Mouse (Mus musculus) forebrain, embryonic 11.5 days (tissue): ENCODE results near the gene Ywhae. TPM values are rescaled to one million over a fixed set of nuclear protein-coding genes. Genes with fewer than 3 reads are reported as not detected.
"Not testable (repeated sequence)": the region's sequence is repeated elsewhere in the genome, so short reads cannot be mapped to it uniquely, and the experiment has no call there.

Experiments used
- ATAC-seq: fragments of 200-750 bp; cut with Nextera tagmentation; replicated peaks from 2 replicates; pipeline ENCODE4 v1.8.0; 2017; ENCODE audit warnings: moderate TSS enrichment; ENCODE audit not compliant: low FRiP score
- DNase-seq: peaks from one replicate; pipeline ENCODE4 v3.0.0-alpha.2; 2017; ENCODE audit warnings: low spot score
- H3K27ac ChIP-seq: fragments of 300-500 bp; sonication (generic); 2 replicates; pipeline ENCODE4 v1.5.1; 2014; ENCODE audit warnings: low read depth, low read length
- H3K27me3 ChIP-seq: fragments of 300-500 bp; sonication (generic); 2 replicates; pipeline ENCODE4 v1.6.1; 2014; ENCODE audit warnings: mild to moderate bottlenecking, low read length, mixed read lengths; ENCODE audit not compliant: control insufficient read depth, insufficient read depth
- H3K36me3 ChIP-seq: fragments of 300-500 bp; sonication (generic); 2 replicates; pipeline ENCODE4 v1.6.1; 2014; ENCODE audit warnings: mild to moderate bottlenecking, low read length, moderate library complexity, mixed read lengths; ENCODE audit not compliant: control insufficient read depth, insufficient read depth
- H3K4me1 ChIP-seq: fragments of 300-500 bp; sonication (generic); replicated peaks from 2 replicates; pipeline ENCODE4 v1.6.1; 2014; ENCODE audit warnings: low read length, mixed read lengths; ENCODE audit not compliant: control insufficient read depth, insufficient read depth
- H3K4me2 ChIP-seq: fragments of 300-500 bp; sonication (generic); 2 replicates; pipeline ENCODE4 v1.6.1; 2014; ENCODE audit warnings: low read depth, mild to moderate bottlenecking, low read length, moderate library complexity, mixed read lengths; ENCODE audit not compliant: severe bottlenecking
- H3K4me3 ChIP-seq: fragments of 300-500 bp; sonication (generic); 2 replicates; pipeline ENCODE4 v1.5.1; 2014; ENCODE audit warnings: low read depth, low read length
- H3K9ac ChIP-seq: fragments of 300-500 bp; sonication (generic); 2 replicates; pipeline ENCODE4 v1.6.1; 2014; ENCODE audit warnings: low read length
- H3K9me3 ChIP-seq: fragments of 300-500 bp; sonication (generic); 2 replicates; pipeline ENCODE4 v1.6.1; 2016; ENCODE audit warnings: low read length, mixed read lengths; ENCODE audit not compliant: control insufficient read depth
- WGBS: fragments of 180-500 bp; shearing (Covaris S2); extraction: QIAGEN DNeasy Blood & Tissue Kit; methylation state at CpG from one replicate; pipeline ENCODE4 v1.1.7; 2014; 5-methylcytosine and 5-hydroxymethylcytosine counted together
- polyA plus RNA-seq: library from polyadenylated mRNA; unstranded; fragments of >200 nt; fragmentation: Nextera tagmentation; extraction: Ambion mirVana; gene quantifications from 2 replicates; pipeline ENCODE4 v1.2.1, GENCODE M21; 2014

Gene Ywhae
- polyA plus RNA-seq, 1 experiment from 2014 or later, result 1,571 TPM

GRCm38 (mm10) chr11:75727659-75728058 lies 5.0 kb upstream of the Ywhae start:
- H3K4me2 ChIP-seq, DNase-seq, H3K9ac ChIP-seq, H3K36me3 ChIP-seq, H3K27ac ChIP-seq, H3K4me3 ChIP-seq, H3K27me3 ChIP-seq, H3K9me3 ChIP-seq, ATAC-seq, H3K4me1 ChIP-seq: not testable (repeated sequence)
- 92% methylated on average over 6 of the region's 6 CpGs for WGBS

DNA sequence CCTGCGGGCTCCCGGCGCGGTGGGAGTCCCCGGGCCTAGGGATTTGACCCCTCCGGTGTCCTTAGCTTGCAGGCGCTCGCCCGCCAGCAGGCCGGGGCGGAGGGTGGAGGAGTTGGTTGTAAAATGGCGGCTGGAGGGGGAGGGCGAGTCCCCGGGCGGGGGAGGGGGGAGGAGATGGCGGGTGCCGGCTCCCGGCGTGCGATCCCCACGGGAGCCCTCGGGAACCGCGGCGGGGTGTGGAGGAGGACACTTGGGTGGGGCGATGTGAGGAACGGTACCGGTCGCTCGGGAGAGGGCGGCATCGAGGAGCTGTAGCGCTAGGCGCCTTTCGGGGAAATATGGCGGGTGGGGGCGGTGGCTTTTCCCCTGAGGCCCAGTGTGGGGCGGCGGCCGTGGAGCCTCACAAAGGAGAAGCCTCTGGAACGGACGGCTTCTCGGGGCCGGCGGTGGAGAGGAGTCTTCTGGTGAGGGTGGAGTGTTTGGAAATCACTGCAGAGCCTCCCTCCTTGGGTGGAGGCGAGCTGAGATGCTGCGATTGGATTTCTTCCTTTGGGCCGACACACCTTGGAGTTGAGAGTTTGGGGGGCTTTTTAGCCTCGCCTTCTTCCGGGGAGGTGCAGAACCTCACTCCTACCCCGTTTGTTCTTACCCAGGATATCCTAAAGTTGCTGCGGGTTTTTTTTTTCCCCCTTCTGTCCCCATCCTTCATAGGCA lies 715 bp downstream of the Ywhae start:
- peak overlapping the region; percentile 91 for H3K4me2 ChIP-seq
- H3K27ac ChIP-seq, result peak overlapping the region; percentile 96
- peak; percentile 63 for ATAC-seq
- H3K27me3 ChIP-seq, result no peaks in the 10 kb centered on the region
- H3K4me3 ChIP-seq, result peak overlapping the region; percentile 95
- no peaks in the 10 kb centered on the region for H3K9me3 ChIP-seq
- peak overlapping the region; percentile 100 for H3K9ac ChIP-seq
- H3K36me3 ChIP-seq, result no peaks in the 10 kb centered on the region
- H3K4me1 ChIP-seq, result peaks cover 10% of the 10 kb centered on the region; the same call in 1 of the 2 replicates
- WGBS, result 1% methylated on average over 50 of the region's 52 CpGs
- DNase-seq, result peak; percentile 88

DNA sequence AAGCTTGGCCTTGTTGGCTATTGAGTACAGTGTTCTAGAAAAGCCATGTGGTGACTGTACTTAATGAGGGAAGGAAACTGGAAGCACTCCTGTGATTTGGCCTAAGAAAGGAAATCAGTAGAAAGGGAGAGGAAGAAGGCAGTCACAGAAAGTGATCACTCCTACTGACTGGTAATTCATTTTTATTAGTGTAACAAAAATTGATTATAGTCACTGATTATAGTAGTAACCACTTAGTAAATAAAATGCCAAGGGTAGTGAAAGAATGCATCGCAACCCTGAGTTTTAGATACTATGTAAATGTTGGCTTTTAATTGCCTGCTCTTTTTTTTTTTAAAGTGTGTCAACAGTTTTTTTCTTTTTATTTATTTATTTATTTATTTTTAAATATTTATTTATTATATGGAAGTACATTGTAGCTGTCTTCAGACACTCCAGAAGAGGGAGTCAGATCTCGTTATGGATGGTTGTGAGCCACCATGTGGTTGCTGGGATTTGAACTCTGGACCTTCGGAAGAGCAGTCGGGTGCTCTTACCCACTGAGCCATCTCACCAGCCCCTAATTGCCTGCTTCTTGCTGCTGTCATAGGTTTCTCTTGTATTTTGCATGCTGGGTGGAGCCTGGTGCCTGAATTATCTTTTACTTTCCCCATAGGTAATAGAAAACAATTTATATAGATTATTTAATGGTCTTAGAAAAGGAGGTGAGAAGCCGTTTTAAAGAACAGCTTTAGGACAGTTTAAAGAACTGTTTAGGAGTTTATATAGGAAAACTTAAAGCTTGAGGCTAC lies 3.0 kb downstream of the Ywhae start:
- DNase-seq, result no peak

DNA sequence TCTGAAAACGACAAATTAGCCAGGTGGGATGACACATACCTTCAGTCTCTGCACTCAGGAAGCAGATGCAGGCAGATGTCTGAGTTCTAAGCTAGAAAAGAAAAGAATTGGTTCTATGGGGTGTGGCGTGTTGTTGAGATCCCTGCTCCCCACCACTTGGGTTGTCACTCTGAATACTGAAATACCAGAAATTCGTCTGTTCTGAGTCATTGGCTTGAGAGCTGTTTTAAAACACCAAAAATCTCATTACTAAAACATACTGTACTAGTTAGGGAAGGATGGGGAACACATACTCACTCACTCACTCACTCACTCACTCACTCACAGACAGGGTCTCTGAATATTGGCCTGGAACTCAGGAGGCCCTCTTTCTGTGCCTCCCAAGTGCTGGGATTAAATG lies 4.3 kb downstream of the Ywhae start:
- peaks cover 10% of the 10 kb centered on the region; the same call in 1 of the 2 replicates for H3K4me1 ChIP-seq
- H3K9ac ChIP-seq, result no peak overlapping the region
- ATAC-seq, result no peak
- DNase-seq, result no peak
- H3K4me3 ChIP-seq, result no peak overlapping the region
- no peaks in the 10 kb centered on the region for H3K27me3 ChIP-seq
- no peaks in the 10 kb centered on the region for H3K36me3 ChIP-seq
- peak overlapping the region; percentile 6; the same call in 1 of the 2 replicates for H3K4me2 ChIP-seq
- H3K27ac ChIP-seq, result no peak overlapping the region
- WGBS, result 77% methylated on average over 3 of the region's 3 CpGs
- H3K9me3 ChIP-seq, result no peaks in the 10 kb centered on the region

More for the DNA sequence above, 3.0 kb downstream of the Ywhae start:
- Histone ChIP-seq H3K9me3 (no peaks in the 10 kb centered on the region), H3K9ac (no peak overlapping the region), H3K27ac (no peak overlapping the region), H3K4me3 (peak overlapping the region; percentile 95), H3K4me1 (peaks cover 10% of the 10 kb centered on the region; the same call in 1 of the 2 replicates), H3K4me2 (peak overlapping the region; percentile 91; the same call in 1 of the 2 replicates), H3K36me3 (no peaks in the 10 kb centered on the region), H3K27me3 (no peaks in the 10 kb centered on the region)
- WGBS, result 85% methylated on average over 5 of the region's 5 CpGs
- no peak for ATAC-seq

DNA sequence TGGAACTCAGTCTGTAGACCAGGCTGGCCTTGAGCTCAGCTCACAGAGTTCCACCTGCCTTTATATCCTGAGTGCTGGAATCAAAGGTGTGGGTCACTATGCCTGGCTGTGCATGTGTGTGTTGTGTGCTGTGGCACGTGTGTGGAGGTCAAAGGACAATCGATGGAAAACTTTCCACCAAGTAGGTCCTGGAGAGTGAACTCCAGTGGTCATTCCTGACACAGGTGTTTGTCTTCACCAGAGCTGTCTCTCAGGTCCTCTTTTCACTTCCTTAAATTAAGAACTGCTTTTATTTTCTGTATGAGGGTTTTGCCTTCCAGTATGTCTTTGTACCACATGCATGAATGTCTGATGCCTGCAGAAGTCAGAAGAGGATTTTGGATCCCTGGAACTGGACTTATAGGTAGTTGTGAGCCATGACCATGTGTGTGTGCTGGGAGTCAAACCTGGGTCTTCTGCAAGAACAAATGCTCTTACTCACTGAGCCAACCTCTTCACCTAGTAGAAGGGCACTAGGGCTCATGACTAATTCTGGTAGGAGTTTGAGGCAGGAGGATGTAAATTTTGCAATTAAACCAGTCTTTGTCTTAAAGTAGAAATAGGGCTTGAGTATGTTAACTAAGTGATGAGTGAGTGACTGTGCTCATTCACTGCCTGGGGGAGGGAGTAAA lies 5.3 kb downstream of the Ywhae start:
- no peaks in the 10 kb centered on the region; the same call in 1 of the 2 replicates for H3K36me3 ChIP-seq
- no peak overlapping the region for H3K9ac ChIP-seq
- WGBS, result 90% methylated on average over 2 of the region's 2 CpGs
- H3K4me3 ChIP-seq, result no peak overlapping the region
- H3K9me3 ChIP-seq, result no peaks in the 10 kb centered on the region
- no peak for DNase-seq
- ATAC-seq, result no peak
- H3K4me1 ChIP-seq, result peaks cover 10% of the 10 kb centered on the region; the same call in 1 of the 2 replicates
- no peak overlapping the region for H3K27ac ChIP-seq
- H3K4me2 ChIP-seq, result no peak overlapping the region
- H3K27me3 ChIP-seq, result no peaks in the 10 kb centered on the region

GRCm38 (mm10) chr11:75738477-75738821 lies 5.8 kb downstream of the Ywhae start:
- no peak overlapping the region for H3K27ac ChIP-seq
- no peak overlapping the region for H3K9ac ChIP-seq
- H3K9me3 ChIP-seq, result no peaks in the 10 kb centered on the region
- H3K4me3 ChIP-seq, result no peak overlapping the region
- WGBS, result 94% methylated on average over 7 of the region's 7 CpGs
- DNase-seq (no peak), ATAC-seq (no peak)
- no peaks in the 10 kb centered on the region for H3K27me3 ChIP-seq
- H3K4me2 ChIP-seq, result no peak overlapping the region
- H3K36me3 ChIP-seq, result no peaks in the 10 kb centered on the region; the same call in 1 of the 2 replicates
- H3K4me1 ChIP-seq, result peaks cover 10% of the 10 kb centered on the region; the same call in 1 of the 2 replicates

- H3K4me3 ChIP-seq, result no peak overlapping the region
- no peak overlapping the region for H3K4me2 ChIP-seq
- no peak overlapping the region for H3K9ac ChIP-seq
- no peaks in the 10 kb centered on the region; the same call in 1 of the 2 replicates for H3K36me3 ChIP-seq
- DNase-seq, result no peak
- H3K9me3 ChIP-seq, result no peaks in the 10 kb centered on the region
- 91% methylated on average over 3 of the region's 3 CpGs for WGBS
- H3K4me1 ChIP-seq, result peaks cover 5% of the 10 kb centered on the region; the same call in 1 of the 2 replicates
- no peak for ATAC-seq
- no peak overlapping the region for H3K27ac ChIP-seq
- H3K27me3 ChIP-seq, result no peaks in the 10 kb centered on the region
Measured at GRCm38 (mm10) chr11:75740204-75740603, 7.5 kb downstream of the Ywhae start.

- no peak overlapping the region for H3K4me2 ChIP-seq
- H3K9ac ChIP-seq, result no peak overlapping the region
- no peak overlapping the region for H3K4me3 ChIP-seq
- H3K4me1 ChIP-seq, result peaks cover 2% of the 10 kb centered on the region; the same call in 1 of the 2 replicates
- ATAC-seq, result no peak
- no peak for DNase-seq
- no peak overlapping the region for H3K27ac ChIP-seq
- H3K9me3 ChIP-seq, result no peaks in the 10 kb centered on the region
- 93% methylated on average over 3 of the region's 3 CpGs for WGBS
- no peaks in the 10 kb centered on the region; the same call in 1 of the 2 replicates for H3K36me3 ChIP-seq
- H3K27me3 ChIP-seq, result no peaks in the 10 kb centered on the region
Measured at GRCm38 (mm10) chr11:75741615-75742014, 8.9 kb downstream of the Ywhae start.
